Mouse (Mus musculus) thymus, adult 2 months (tissue): ENCODE data around the gene Gde1. TPM values are rescaled to one million over a fixed set of nuclear protein-coding genes. Genes with fewer than 3 reads are reported as not detected.

ENCODE experiments used
- DNase-seq: peaks from one replicate; pipeline ENCODE4 v3.0.0; 2021
- H3K27ac ChIP-seq: fragments of 200-500 bp; 2 replicates; pipeline ENCODE4 v1.5.1; 2012; ENCODE audit warnings: low read length, control low read depth; ENCODE audit not compliant: control insufficient read depth, insufficient read depth
- H3K27me3 ChIP-seq: fragments of 200-500 bp; 2 replicates; pipeline ENCODE4 v1.6.1; 2012; ENCODE audit warnings: mild to moderate bottlenecking, low read length, moderate library complexity, mixed read lengths; ENCODE audit not compliant: control insufficient read depth, insufficient read depth
- H3K36me3 ChIP-seq: fragments of 200-500 bp; 2 replicates; pipeline ENCODE4 v1.6.1; 2012; ENCODE audit warnings: mild to moderate bottlenecking, low read length, moderate library complexity; ENCODE audit not compliant: control insufficient read depth, insufficient read depth
- H3K4me1 ChIP-seq: fragments of 200-500 bp; replicated peaks from 2 replicates; pipeline ENCODE4 v1.6.1; 2012; ENCODE audit warnings: low read length; ENCODE audit not compliant: control insufficient read depth, insufficient read depth
- H3K4me3 ChIP-seq: fragments of 200-500 bp; 2 replicates; pipeline ENCODE4 v1.5.1; 2012; ENCODE audit warnings: mild to moderate bottlenecking, low read length, control low read depth, moderate library complexity; ENCODE audit not compliant: control insufficient read depth, insufficient read depth
- CTCF ChIP-seq: fragments of 200-500 bp; IDR thresholded peaks from 2 replicates; pipeline ENCODE4 v1.5.1; 2012; ENCODE audit warnings: mild to moderate bottlenecking, control low read depth, low read length, moderate library complexity, borderline replicate concordance; ENCODE audit not compliant: control insufficient read depth, poor library complexity, insufficient read depth; ENCODE audit errors: extremely low read depth
- POLR2A ChIP-seq: fragments of 200-500 bp; IDR thresholded peaks from 2 replicates; pipeline ENCODE4 v1.6.1; 2012; ENCODE audit warnings: mild to moderate bottlenecking, low read length, control low read depth, moderate library complexity; ENCODE audit not compliant: control insufficient read depth, poor library complexity, insufficient read depth; ENCODE audit errors: extremely low read depth
- WGBS: fragments of 180-500 bp; shearing (Covaris S2); methylation state at CpG from one replicate; pipeline ENCODE4 v1.1.7; 2018; 5-methylcytosine and 5-hydroxymethylcytosine counted together
- polyA plus RNA-seq: library from polyadenylated mRNA; depleted of rRNA; stranded (reverse); fragments of >200 nt; gene quantifications from 2 replicates; pipeline ENCODE4 v1.2.3, GENCODE M21; 2012

Gde1 gene
- polyA plus RNA-seq, 1 experiment: 163 TPM

GRCm38 (mm10) chr7:118698882-118699281 is 6.7 kb downstream of the Gde1 start:
- WGBS: 95% methylated on average over 9 of the region's 9 CpGs
- TF ChIP-seq POLR2A (no peak), CTCF (no peak)

GRCm38 (mm10) chr7:118697168-118697567 is 8.4 kb downstream of the Gde1 start:
- Histone ChIP-seq H3K4me3 (no peak overlapping the region), H3K4me1 (no peaks in the 10 kb centered on the region), H3K36me3 (peaks cover 49% of the 10 kb centered on the region), H3K27ac (no peak overlapping the region), H3K27me3 (no peaks in the 10 kb centered on the region)
- no peak for TF ChIP-seq POLR2A
- no peak for TF ChIP-seq CTCF
- 90% methylated on average over 4 of the region's 4 CpGs for WGBS
- DNase-seq: no peak

More at GRCm38 (mm10) chr7:118698882-118699281, 6.7 kb downstream of the Gde1 start:
- H3K27ac ChIP-seq: no peak overlapping the region
- H3K27me3 ChIP-seq: no peaks in the 10 kb centered on the region
- DNase-seq: no peak
- no peak overlapping the region for H3K4me3 ChIP-seq
- 0 out of 2 replicates have a peak, but pooled peaks cover 4% of the 10 kb centered on the region for H3K4me1 ChIP-seq
- H3K36me3 ChIP-seq: peaks cover 36% of the 10 kb centered on the region

GRCm38 (mm10) chr7:118696146-118696545 is 9.4 kb downstream of the Gde1 start:
- H3K4me1 ChIP-seq: no peaks in the 10 kb centered on the region
- H3K4me3 ChIP-seq: no peak overlapping the region
- 99% methylated on average over 6 of the region's 6 CpGs for WGBS
- H3K27ac ChIP-seq: no peak overlapping the region
- H3K27me3 ChIP-seq: no peaks in the 10 kb centered on the region
- DNase-seq: no peak
- TF ChIP-seq CTCF: no peak
- TF ChIP-seq POLR2A: no peak
- H3K36me3 ChIP-seq: peaks cover 59% of the 10 kb centered on the region

- TF ChIP-seq CTCF (no peak), POLR2A (no peak)
- no peaks in the 10 kb centered on the region for H3K27me3 ChIP-seq
- H3K36me3 ChIP-seq: peaks cover 69% of the 10 kb centered on the region
- DNase-seq: no peak
- H3K4me1 ChIP-seq: no peaks in the 10 kb centered on the region
- no peak overlapping the region for H3K27ac ChIP-seq
- H3K4me3 ChIP-seq: no peak overlapping the region
- 100% methylated on average over 2 of the region's 2 CpGs for WGBS
These were observed 14.3 kb downstream of the Gde1 start for GRCm38 (mm10) chr7:118691287-118691686.

- peaks cover 56% of the 10 kb centered on the region for H3K36me3 ChIP-seq
- no peak for DNase-seq
- TF ChIP-seq POLR2A: no peak
- TF ChIP-seq CTCF: no peak
- H3K27ac ChIP-seq: no peak overlapping the region
- H3K4me3 ChIP-seq: no peak overlapping the region
- 97% methylated on average over 7 of the region's 7 CpGs for WGBS
- no peaks in the 10 kb centered on the region for H3K4me1 ChIP-seq
- no peaks in the 10 kb centered on the region for H3K27me3 ChIP-seq
These were observed 16.5 kb downstream of the Gde1 start for GRCm38 (mm10) chr7:118689088-118689487.

- peaks cover 49% of the 10 kb centered on the region for H3K36me3 ChIP-seq
- H3K27ac ChIP-seq: no peak overlapping the region
- no peak for TF ChIP-seq POLR2A
- peak; percentile 46; the same call in 1 of the 2 replicates for TF ChIP-seq CTCF
- no peak overlapping the region for H3K4me3 ChIP-seq
- H3K4me1 ChIP-seq: no peaks in the 10 kb centered on the region
- 49% methylated on average over 5 of the region's 5 CpGs for WGBS
- peak; percentile 64 for DNase-seq
- H3K27me3 ChIP-seq: no peaks in the 10 kb centered on the region
These were observed 17.4 kb downstream of the Gde1 start for GRCm38 (mm10) chr7:118688199-118688598.

- Histone ChIP-seq H3K27me3 (no peaks in the 10 kb centered on the region), H3K27ac (no peak overlapping the region), H3K4me1 (no peaks in the 10 kb centered on the region), H3K36me3 (no peaks in the 10 kb centered on the region), H3K4me3 (no peak overlapping the region)
- 92% methylated on average over 4 of the region's 4 CpGs for WGBS
- no peak for TF ChIP-seq POLR2A
- no peak for TF ChIP-seq CTCF
- DNase-seq: no peak
These were observed 28.8 kb downstream of the Gde1 start for GRCm38 (mm10) chr7:118676826-118677225.
